Mouse (Mus musculus) adrenal gland, adult 8-10 months (tissue): Measurements from ENCODE around the gene Gm49661. TPM values are rescaled to one million over a fixed set of nuclear protein-coding genes. Genes with fewer than 3 reads are reported as not detected.
A peak's percentile ranks its signal among the peaks of the same experiment; 100 is the strongest.

Experiments
- DNase-seq: peaks from one replicate; pipeline ENCODE4 v3.0.0; 2022
- total RNA-seq, 4 experiments: library from RNA; stranded (reverse); gene quantifications; 2 replicates each; pipeline ENCODE4 v1.2.4; 2022

Gene Gm49661
- total RNA-seq, 4 experiments from 2014 or later: 1.7 to 2.3 TPM; not detected in 2

GRCm38 (mm10) chr8:84984294-84985048, 15.2 kb upstream of the Gm49661 start:
- no peak for DNase-seq

- DNase-seq: no peak
These were observed 13.3 kb upstream of the Gm49661 start for GRCm38 (mm10) chr8:84982499-84983011.

- DNase-seq: no peak
These were observed 12.6 kb upstream of the Gm49661 start for GRCm38 (mm10) chr8:84981644-84982498.

- peak; percentile 86 for DNase-seq
These were observed 11.6 kb upstream of the Gm49661 start for GRCm38 (mm10) chr8:84980622-84981358.

GRCm38 (mm10) chr8:84979599-84980421, 10.6 kb upstream of the Gm49661 start:
- DNase-seq: peak; percentile 93

GRCm38 (mm10) chr8:84978248-84978940, 9.2 kb upstream of the Gm49661 start, which contains the start of gene Junb:
Gene Junb (minus strand): TSS chr8:84978718.
- peak; percentile 98 for DNase-seq

GRCm38 (mm10) chr8:84977435-84978247, 8.4 kb upstream of the Gm49661 start:
- DNase-seq: peak; percentile 78

- no peak for DNase-seq
These were observed 7.7 kb upstream of the Gm49661 start for GRCm38 (mm10) chr8:84976763-84977434.

GRCm38 (mm10) chr8:84976031-84976762, 7.0 kb upstream of the Gm49661 start:
- DNase-seq: peak; percentile 97

- DNase-seq: peak; percentile 61
These were observed 6.2 kb upstream of the Gm49661 start for GRCm38 (mm10) chr8:84975434-84975833.

GRCm38 (mm10) chr8:84974543-84975142, 5.4 kb upstream of the Gm49661 start:
- no peak for DNase-seq

- peak; percentile 88 for DNase-seq
These were observed 4.7 kb upstream of the Gm49661 start for GRCm38 (mm10) chr8:84973803-84974542.

- no peak for DNase-seq
These were observed 3.8 kb upstream of the Gm49661 start for GRCm38 (mm10) chr8:84973079-84973478.

GRCm38 (mm10) chr8:84970913-84971312, 1.7 kb upstream of the Gm49661 start:
- no peak for DNase-seq

GRCm38 (mm10) chr8:84970135-84970790, 1.0 kb upstream of the Gm49661 start:
- no peak for DNase-seq

GRCm38 (mm10) chr8:84968650-84969049, 583 bp downstream of the Gm49661 start:
- DNase-seq: no peak
